Mouse (Mus musculus) midbrain, embryonic 14.5 days (tissue): Measurements from ENCODE around the gene Tle3. TPM values are rescaled to one million over a fixed set of nuclear protein-coding genes. Genes with fewer than 3 reads are reported as not detected.
A peak's percentile ranks its signal among the peaks of the same experiment; 100 is the strongest.

Experiments
- ATAC-seq: fragments of 200-750 bp; cut with Nextera tagmentation; 2 replicates; pipeline ENCODE4 v1.8.0; 2017; ENCODE audit warnings: moderate number of reproducible peaks, moderate library complexity; ENCODE audit not compliant: low FRiP score, low TSS enrichment
- DNase-seq: peaks from one replicate; pipeline ENCODE4 v3.0.0-alpha.2; 2015
- H3K27ac ChIP-seq: fragments of 300-500 bp; sonication (generic); replicated peaks from 2 replicates; pipeline ENCODE4 v1.5.1; 2014; ENCODE audit warnings: mild to moderate bottlenecking, low read depth, low read length, moderate library complexity
- H3K27me3 ChIP-seq: fragments of 300-500 bp; sonication (generic); 2 replicates; pipeline ENCODE4 v1.6.1; 2014; ENCODE audit warnings: low read length, control low read depth, mixed read lengths; ENCODE audit not compliant: control insufficient read depth, insufficient read depth
- H3K36me3 ChIP-seq: fragments of 300-500 bp; sonication (generic); 2 replicates; pipeline ENCODE4 v1.6.1; 2014; ENCODE audit warnings: low read length, control low read depth; ENCODE audit not compliant: control insufficient read depth, insufficient read depth
- H3K4me1 ChIP-seq: fragments of 300-500 bp; sonication (generic); 2 replicates; pipeline ENCODE4 v1.6.1; 2014; ENCODE audit warnings: mild to moderate bottlenecking, antibody characterized with exemption, low read length, control low read depth; ENCODE audit not compliant: control insufficient read depth, insufficient read depth
- H3K4me2 ChIP-seq: fragments of 300-500 bp; sonication (generic); 2 replicates; pipeline ENCODE4 v1.6.1; 2014; ENCODE audit warnings: mild to moderate bottlenecking, low read length, moderate library complexity
- H3K4me3 ChIP-seq: fragments of 300-500 bp; sonication (generic); replicated peaks from 2 replicates; pipeline ENCODE4 v1.5.1; 2014; ENCODE audit warnings: low read depth, low read length
- H3K9ac ChIP-seq: fragments of 300-500 bp; sonication (generic); replicated peaks from 2 replicates; pipeline ENCODE4 v1.6.1; 2014; ENCODE audit warnings: mild to moderate bottlenecking, low read length, moderate library complexity
- H3K9me3 ChIP-seq: fragments of 300-500 bp; sonication (generic); 2 replicates; pipeline ENCODE4 v1.6.1; 2016; ENCODE audit warnings: low read length, control low read depth, mixed read lengths; ENCODE audit not compliant: control insufficient read depth
- WGBS: fragments of 180-500 bp; shearing (Covaris S2); extraction: QIAGEN DNeasy Blood & Tissue Kit; methylation state at CpG from one replicate; pipeline ENCODE4 v1.1.7; 2014; 5-methylcytosine and 5-hydroxymethylcytosine counted together
- polyA plus RNA-seq: library from polyadenylated mRNA; unstranded; fragments of >200 nt; fragmentation: Nextera tagmentation; extraction: Ambion mirVana; gene quantifications from 2 replicates; pipeline ENCODE4 v1.2.1, GENCODE M21; 2014

The Tle3 gene
- polyA plus RNA-seq, 1 experiment from 2014 or later: 43.8 TPM

- no peaks in the 10 kb centered on the region for H3K9me3 ChIP-seq
- H3K4me2 ChIP-seq: no peak overlapping the region
- H3K4me1 ChIP-seq: peaks cover 9% of the 10 kb centered on the region
- H3K4me3 ChIP-seq: no peak overlapping the region
- 19% methylated on average over 7 of the region's 7 CpGs for WGBS
- DNase-seq: no peak
- no peak overlapping the region for H3K9ac ChIP-seq
- 0 out of 2 replicates have a peak, but pooled peaks cover 6% of the 10 kb centered on the region for H3K27me3 ChIP-seq
- no peaks in the 10 kb centered on the region for H3K36me3 ChIP-seq
- no peak overlapping the region for H3K27ac ChIP-seq
- no peak for ATAC-seq
Observed at GRCm38 (mm10) chr9:61347011-61347410, 25.2 kb upstream of the Tle3 start.

GRCm38 (mm10) chr9:61348036-61348435 is 24.1 kb upstream of the Tle3 start:
- DNase-seq (no peak), ATAC-seq (no peak)
- no peaks in the 10 kb centered on the region for H3K9me3 ChIP-seq
- H3K4me3 ChIP-seq: no peak overlapping the region
- H3K36me3 ChIP-seq: no peaks in the 10 kb centered on the region
- peaks cover 9% of the 10 kb centered on the region for H3K4me1 ChIP-seq
- no peak overlapping the region for H3K9ac ChIP-seq
- H3K27me3 ChIP-seq: 0 out of 2 replicates have a peak, but pooled peaks cover 6% of the 10 kb centered on the region
- H3K27ac ChIP-seq: no peak overlapping the region
- H3K4me2 ChIP-seq: no peak overlapping the region
- WGBS: 90% methylated on average over 9 of the region's 9 CpGs

DNA sequence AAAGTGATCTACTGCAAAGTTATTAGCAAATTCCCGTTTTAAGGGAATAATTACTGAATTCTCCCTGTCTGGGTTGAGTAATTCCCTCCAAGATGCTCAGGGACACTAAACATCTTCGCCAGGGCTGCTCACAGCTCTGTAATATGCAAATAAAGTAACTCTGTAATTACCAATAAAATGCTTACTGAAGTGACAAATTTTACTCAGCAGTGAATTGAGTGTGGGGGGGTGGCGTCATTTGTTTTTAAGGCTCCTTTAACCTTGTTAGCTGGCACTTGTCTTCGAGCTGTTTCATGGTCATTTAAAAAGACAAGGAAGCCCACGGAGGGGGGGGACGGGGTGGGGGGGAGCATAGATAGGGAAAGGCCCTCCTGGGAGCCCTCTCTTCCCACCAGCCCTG is 23.6 kb upstream of the Tle3 start:
- H3K9me3 ChIP-seq: no peaks in the 10 kb centered on the region
- no peak overlapping the region for H3K4me3 ChIP-seq
- WGBS: 57% methylated on average over 6 of the region's 6 CpGs
- no peak overlapping the region for H3K9ac ChIP-seq
- 0 out of 2 replicates have a peak, but pooled peaks cover 6% of the 10 kb centered on the region for H3K27me3 ChIP-seq
- H3K36me3 ChIP-seq: no peaks in the 10 kb centered on the region
- no peak overlapping the region for H3K4me2 ChIP-seq
- peaks cover 9% of the 10 kb centered on the region for H3K4me1 ChIP-seq
- ATAC-seq (no peak), DNase-seq (no peak)
- no peak overlapping the region for H3K27ac ChIP-seq

GRCm38 (mm10) chr9:61349697-61350096 is 22.5 kb upstream of the Tle3 start:
- Histone ChIP-seq H3K4me2 (no peak overlapping the region), H3K4me3 (no peak overlapping the region), H3K36me3 (no peaks in the 10 kb centered on the region), H3K9me3 (no peaks in the 10 kb centered on the region), H3K9ac (no peak overlapping the region), H3K4me1 (peaks cover 9% of the 10 kb centered on the region), H3K27ac (no peak overlapping the region), H3K27me3 (0 out of 2 replicates have a peak, but pooled peaks cover 5% of the 10 kb centered on the region)
- no peak for ATAC-seq
- no peak for DNase-seq
- 87% methylated on average over 7 of the region's 7 CpGs for WGBS

GRCm38 (mm10) chr9:61351164-61351563 is 21.0 kb upstream of the Tle3 start:
- Histone ChIP-seq H3K4me3 (no peak overlapping the region), H3K36me3 (no peaks in the 10 kb centered on the region), H3K9me3 (no peaks in the 10 kb centered on the region), H3K27me3 (no peaks in the 10 kb centered on the region), H3K27ac (no peak overlapping the region), H3K4me2 (no peak overlapping the region), H3K4me1 (peaks cover 9% of the 10 kb centered on the region), H3K9ac (no peak overlapping the region)
- 11% methylated on average over 4 of the region's 4 CpGs for WGBS
- peak; percentile 72 for DNase-seq
- no peak for ATAC-seq

DNA sequence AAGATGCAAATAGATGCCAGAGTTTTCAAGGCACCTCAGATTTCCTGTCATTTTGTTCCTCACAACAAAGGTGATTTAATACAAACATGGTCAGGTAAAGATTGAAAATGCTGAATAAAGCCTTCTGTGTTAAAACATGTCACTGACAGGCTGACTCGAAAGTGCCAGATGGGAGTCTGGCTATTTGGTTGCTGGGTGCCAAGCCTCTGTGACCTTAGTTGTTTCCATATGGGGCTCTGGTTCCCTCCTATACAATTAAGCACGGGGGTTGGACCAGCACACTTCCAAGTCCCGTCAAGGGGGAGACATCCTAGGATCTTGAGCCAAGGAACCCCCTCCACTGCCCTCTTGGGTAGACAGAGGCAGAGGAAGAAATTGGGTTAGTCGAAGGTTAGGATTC is 13.2 kb upstream of the Tle3 start:
- DNase-seq (no peak), ATAC-seq (no peak)
- H3K4me3 ChIP-seq: no peak overlapping the region
- H3K9me3 ChIP-seq: no peaks in the 10 kb centered on the region
- no peak overlapping the region for H3K4me2 ChIP-seq
- H3K36me3 ChIP-seq: no peaks in the 10 kb centered on the region
- no peak overlapping the region for H3K9ac ChIP-seq
- H3K27me3 ChIP-seq: peaks cover 13% of the 10 kb centered on the region; the same call in 1 of the 2 replicates
- no peak overlapping the region for H3K27ac ChIP-seq
- WGBS: 20% methylated on average over 4 of the region's 4 CpGs
- peaks cover 38% of the 10 kb centered on the region for H3K4me1 ChIP-seq

GRCm38 (mm10) chr9:61359741-61360140 is 12.4 kb upstream of the Tle3 start:
- 92% methylated on average over 3 of the region's 3 CpGs for WGBS
- H3K27me3 ChIP-seq: peaks cover 17% of the 10 kb centered on the region; the same call in 1 of the 2 replicates
- no peak for DNase-seq
- ATAC-seq: no peak
- no peak overlapping the region for H3K4me2 ChIP-seq
- H3K4me3 ChIP-seq: no peak overlapping the region
- H3K9me3 ChIP-seq: no peaks in the 10 kb centered on the region
- H3K36me3 ChIP-seq: no peaks in the 10 kb centered on the region
- peaks cover 38% of the 10 kb centered on the region for H3K4me1 ChIP-seq
- H3K27ac ChIP-seq: no peak overlapping the region
- no peak overlapping the region for H3K9ac ChIP-seq

DNA sequence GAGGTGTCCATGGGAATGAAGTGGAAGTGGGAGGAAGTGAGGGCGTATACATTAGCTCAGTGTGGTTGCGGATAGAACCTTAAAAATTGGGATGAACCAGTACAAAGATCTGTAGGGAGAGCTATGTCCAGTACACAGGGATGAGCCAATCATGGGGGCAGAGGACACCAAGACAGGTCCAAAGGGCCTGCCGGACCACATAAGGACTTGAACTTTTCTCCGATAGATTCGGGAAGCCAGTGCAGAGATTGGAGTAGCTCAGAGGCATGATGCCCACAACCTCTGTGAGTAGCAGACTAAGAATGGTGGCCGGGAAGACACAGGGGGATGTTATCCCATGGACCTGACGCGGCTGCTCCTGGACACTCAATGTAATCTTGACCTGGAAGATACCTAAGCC is 12.0 kb upstream of the Tle3 start:
- Histone ChIP-seq H3K27ac (no peak overlapping the region), H3K4me3 (no peak overlapping the region), H3K9me3 (no peaks in the 10 kb centered on the region), H3K4me1 (peaks cover 38% of the 10 kb centered on the region), H3K9ac (no peak overlapping the region), H3K4me2 (no peak overlapping the region), H3K27me3 (peaks cover 18% of the 10 kb centered on the region; the same call in 1 of the 2 replicates), H3K36me3 (no peaks in the 10 kb centered on the region)
- DNase-seq: no peak
- ATAC-seq: no peak
- WGBS: 89% methylated on average over 8 of the region's 8 CpGs

GRCm38 (mm10) chr9:61360727-61361631 is 11.2 kb upstream of the Tle3 start:
- WGBS: 17% methylated on average over 17 of the region's 17 CpGs
- Histone ChIP-seq H3K9me3 (no peaks in the 10 kb centered on the region), H3K36me3 (no peaks in the 10 kb centered on the region), H3K27ac (peak overlapping the region; percentile 62), H3K9ac (0 out of 2 replicates have a peak overlapping the region, but pooled peaks have one; percentile 4), H3K4me2 (peak overlapping the region; percentile 34), H3K4me1 (peaks cover 38% of the 10 kb centered on the region), H3K27me3 (peaks cover 20% of the 10 kb centered on the region; the same call in 1 of the 2 replicates), H3K4me3 (no peak overlapping the region)
- peak; percentile 89 for ATAC-seq
- DNase-seq: peak; percentile 86
